Mouse (Mus musculus): Measurements from ENCODE around the gene Ilf3. TPM values are rescaled to one million over a fixed set of nuclear protein-coding genes. Genes with fewer than 3 reads are reported as not detected.

Gene Ilf3
- polyA plus RNA-seq, 1 experiment from 2014 or later = 45.2 TPM

GRCm38 (mm10) chr9:21356981-21357718, 10.5 kb upstream of the Ilf3 start:
- no peaks in the 10 kb centered on the region for H3K27me3 ChIP-seq (ENCODE audit: control insufficient read depth, insufficient read depth, low read length)
- H3K27ac ChIP-seq (replicated peaks) = no peak overlapping the region
- no peaks in the 10 kb centered on the region for H3K4me1 ChIP-seq (replicated peaks; ENCODE audit: control insufficient read depth, insufficient read depth)
- H3K36me3 ChIP-seq (ENCODE audit: control insufficient read depth, insufficient read depth, low read length) = peaks cover 17% of the 10 kb centered on the region
- no peak overlapping the region for H3K4me2 ChIP-seq (replicated peaks; ENCODE audit: low read depth)
- no peak overlapping the region for H3K9ac ChIP-seq (ENCODE audit: low read length)
- no peaks in the 10 kb centered on the region for H3K9me3 ChIP-seq (ENCODE audit: control insufficient read depth, low read length)
- 0% methylated on average over 1 of the region's 1 CpGs for WGBS
- H3K4me3 ChIP-seq (ENCODE audit: low read depth, low read length) = no peak overlapping the region
- no peak for TF ChIP-seq EP300 (optimal IDR thresholded peaks at IDR 0.05)
- peak; percentile 86 for TF ChIP-seq CTCF (IDR thresholded peaks at IDR 0.05; ENCODE audit: low read depth)
- DNase-seq (ENCODE audit: low spot score) = peak; percentile 67
- peak; percentile 72 for ATAC-seq (ENCODE audit: low FRiP score, low TSS enrichment)

GRCm38 (mm10) chr9:21366541-21367220, 990 bp upstream of the Ilf3 start:
- Histone ChIP-seq H3K4me1 (replicated peaks; ENCODE audit: control insufficient read depth, insufficient read depth) (no peaks in the 10 kb centered on the region), H3K9ac (ENCODE audit: low read length) (no peak overlapping the region), H3K27me3 (ENCODE audit: control insufficient read depth, insufficient read depth, low read length) (no peaks in the 10 kb centered on the region), H3K36me3 (ENCODE audit: control insufficient read depth, insufficient read depth, low read length) (no peaks in the 10 kb centered on the region), H3K4me2 (replicated peaks; ENCODE audit: low read depth) (peak overlapping the region; percentile 58), H3K9me3 (ENCODE audit: control insufficient read depth, low read length) (no peaks in the 10 kb centered on the region), H3K4me3 (ENCODE audit: low read depth, low read length) (peak overlapping the region; percentile 22; the same call in 1 of the 2 replicates), H3K27ac (replicated peaks) (peak overlapping the region; percentile 74)
- WGBS = 30% methylated on average over 14 of the region's 14 CpGs
- ATAC-seq (ENCODE audit: low FRiP score, low TSS enrichment) (peak; percentile 2; the same call in 1 of the 2 replicates), DNase-seq (ENCODE audit: low spot score) (peak; percentile 78)
- TF ChIP-seq EP300 (optimal IDR thresholded peaks at IDR 0.05) (no peak), CTCF (IDR thresholded peaks at IDR 0.05; ENCODE audit: low read depth) (peak; percentile 86)

- peak overlapping the region; percentile 64 for H3K9ac ChIP-seq (ENCODE audit: low read length)
- H3K4me1 ChIP-seq (replicated peaks; ENCODE audit: control insufficient read depth, insufficient read depth) = no peaks in the 10 kb centered on the region
- no peaks in the 10 kb centered on the region for H3K9me3 ChIP-seq (ENCODE audit: control insufficient read depth, low read length)
- peak overlapping the region; percentile 80 for H3K4me2 ChIP-seq (replicated peaks; ENCODE audit: low read depth)
- WGBS = under 1% methylated on average over 37 of the region's 38 CpGs
- ATAC-seq (ENCODE audit: low FRiP score, low TSS enrichment) (peak; percentile 41), DNase-seq (ENCODE audit: low spot score) (peak; percentile 79)
- H3K36me3 ChIP-seq (ENCODE audit: control insufficient read depth, insufficient read depth, low read length) = no peaks in the 10 kb centered on the region
- H3K27me3 ChIP-seq (ENCODE audit: control insufficient read depth, insufficient read depth, low read length) = no peaks in the 10 kb centered on the region
- peak overlapping the region; percentile 68 for H3K4me3 ChIP-seq (ENCODE audit: low read depth, low read length)
- TF ChIP-seq CTCF (IDR thresholded peaks at IDR 0.05; ENCODE audit: low read depth) (no peak), EP300 (optimal IDR thresholded peaks at IDR 0.05) (peak; percentile 12)
- H3K27ac ChIP-seq (replicated peaks) = peak overlapping the region; percentile 74
Observed at GRCm38 (mm10) chr9:21368131-21368584, 487 bp downstream of the Ilf3 start.

- peak overlapping the region; percentile 68 for H3K4me3 ChIP-seq (ENCODE audit: low read depth, low read length)
- H3K4me2 ChIP-seq (replicated peaks; ENCODE audit: low read depth) = peak overlapping the region; percentile 80
- no peaks in the 10 kb centered on the region for H3K9me3 ChIP-seq (ENCODE audit: control insufficient read depth, low read length)
- WGBS = 53% methylated on average over 11 of the region's 11 CpGs
- H3K9ac ChIP-seq (ENCODE audit: low read length) = no peak overlapping the region
- no peak overlapping the region for H3K27ac ChIP-seq (replicated peaks)
- H3K27me3 ChIP-seq (ENCODE audit: control insufficient read depth, insufficient read depth, low read length) = no peaks in the 10 kb centered on the region
- H3K4me1 ChIP-seq (replicated peaks; ENCODE audit: control insufficient read depth, insufficient read depth) = no peaks in the 10 kb centered on the region
- no peaks in the 10 kb centered on the region for H3K36me3 ChIP-seq (ENCODE audit: control insufficient read depth, insufficient read depth, low read length)
- TF ChIP-seq EP300 (optimal IDR thresholded peaks at IDR 0.05) = no peak
- no peak for TF ChIP-seq CTCF (IDR thresholded peaks at IDR 0.05; ENCODE audit: low read depth)
- ATAC-seq (ENCODE audit: low FRiP score, low TSS enrichment) = no peak
- no peak for DNase-seq (ENCODE audit: low spot score)
Observed at GRCm38 (mm10) chr9:21369080-21369479, 1.4 kb downstream of the Ilf3 start.

- H3K9ac ChIP-seq (ENCODE audit: low read length) = no peak overlapping the region
- ATAC-seq (ENCODE audit: low FRiP score, low TSS enrichment) (no peak), DNase-seq (ENCODE audit: low spot score) (no peak)
- no peaks in the 10 kb centered on the region for H3K4me1 ChIP-seq (replicated peaks; ENCODE audit: control insufficient read depth, insufficient read depth)
- no peaks in the 10 kb centered on the region for H3K36me3 ChIP-seq (ENCODE audit: control insufficient read depth, insufficient read depth, low read length)
- H3K4me3 ChIP-seq (ENCODE audit: low read depth, low read length) = no peak overlapping the region
- no peak for TF ChIP-seq CTCF (IDR thresholded peaks at IDR 0.05; ENCODE audit: low read depth)
- H3K4me2 ChIP-seq (replicated peaks; ENCODE audit: low read depth) = no peak overlapping the region
- H3K9me3 ChIP-seq (ENCODE audit: control insufficient read depth, low read length) = no peaks in the 10 kb centered on the region
- no peak overlapping the region for H3K27ac ChIP-seq (replicated peaks)
- no peaks in the 10 kb centered on the region for H3K27me3 ChIP-seq (ENCODE audit: control insufficient read depth, insufficient read depth, low read length)
- WGBS = 66% methylated on average over 2 of the region's 2 CpGs
Observed at GRCm38 (mm10) chr9:21370876-21371275, 3.2 kb downstream of the Ilf3 start.

- H3K9ac ChIP-seq (ENCODE audit: low read length) = no peak overlapping the region
- no peaks in the 10 kb centered on the region for H3K9me3 ChIP-seq (ENCODE audit: control insufficient read depth, low read length)
- no peaks in the 10 kb centered on the region for H3K4me1 ChIP-seq (replicated peaks; ENCODE audit: control insufficient read depth, insufficient read depth)
- no peak for ATAC-seq (ENCODE audit: low FRiP score, low TSS enrichment)
- no peak overlapping the region for H3K4me3 ChIP-seq (ENCODE audit: low read depth, low read length)
- no peak overlapping the region for H3K27ac ChIP-seq (replicated peaks)
- H3K36me3 ChIP-seq (ENCODE audit: control insufficient read depth, insufficient read depth, low read length) = no peaks in the 10 kb centered on the region
- H3K4me2 ChIP-seq (replicated peaks; ENCODE audit: low read depth) = no peak overlapping the region
- 67% methylated on average over 1 of the region's 1 CpGs for WGBS
- no peak for TF ChIP-seq EP300 (optimal IDR thresholded peaks at IDR 0.05)
- no peak for TF ChIP-seq CTCF (IDR thresholded peaks at IDR 0.05; ENCODE audit: low read depth)
- H3K27me3 ChIP-seq (ENCODE audit: control insufficient read depth, insufficient read depth, low read length) = no peaks in the 10 kb centered on the region
- DNase-seq (ENCODE audit: low spot score) = no peak
Observed at GRCm38 (mm10) chr9:21372508-21372907, 4.8 kb downstream of the Ilf3 start.

Measured in stomach, postnatal 0 days (tissue).